Mouse (Mus musculus) liver, adult (tissue): Measurements from ENCODE around the gene Preb.

Experiments
- GATA4 ChIP-seq: IDR thresholded peaks from 2 replicates; pipeline ENCODE4 v1.6.1; 2014; ENCODE audit warnings: mild to moderate bottlenecking, low read length; ENCODE audit not compliant: insufficient replicate concordance

The Preb gene

GRCm38 (mm10) chr5:30907413-30908059 is 52.6 kb downstream of the Preb start, which contains the start of gene Ost4:
Gene Ost4, minus strand, starts transcription at chr5:30907788.
- TF ChIP-seq GATA4 = peak; percentile 68; the same call in 1 of the 2 replicates

- no peak for TF ChIP-seq GATA4
Measured at GRCm38 (mm10) chr5:30901860-30902259, 58.3 kb downstream of the Preb start.
